Mouse (Mus musculus): ENCODE measurements around the gene Mmp27. TPM values are rescaled to one million over a fixed set of nuclear protein-coding genes. Genes with fewer than 3 reads are reported as not detected.

Mmp27 gene
- polyA plus RNA-seq, 1 experiment from 2014 or later, result not detected

DNA sequence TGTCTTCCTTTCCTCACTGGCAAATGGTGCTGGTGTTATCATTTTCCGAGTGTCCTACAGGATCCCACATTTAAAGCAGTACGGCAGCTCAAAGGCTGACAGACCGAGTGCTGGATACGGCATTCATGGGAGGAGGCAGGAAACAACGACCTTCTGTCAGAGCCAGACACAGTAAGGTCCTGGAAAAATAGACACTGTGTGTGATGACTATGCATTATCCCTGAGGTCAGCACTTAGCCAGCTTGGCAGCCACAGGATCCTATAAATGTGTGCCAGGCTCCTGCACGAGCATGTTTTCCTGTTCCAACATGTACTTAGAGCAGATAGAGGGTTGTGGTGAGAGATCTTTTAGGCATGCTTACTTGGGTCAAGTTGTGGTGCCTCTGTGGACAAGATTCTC lies 32.8 kb downstream of the Mmp27 start:
- Histone ChIP-seq H3K9ac (no peak overlapping the region), H3K27ac (replicated peaks) (no peak overlapping the region), H3K4me3 (replicated peaks) (no peak overlapping the region), H3K9me3 (replicated peaks) (no peaks in the 10 kb centered on the region), H3K4me1 (peaks cover 5% of the 10 kb centered on the region; the same call in 1 of the 2 replicates), H3K36me3 (no peaks in the 10 kb centered on the region), H3K27me3 (no peaks in the 10 kb centered on the region), H3K4me2 (replicated peaks) (no peak overlapping the region)
- peak; percentile 51; the same call in 1 of the 2 replicates for ATAC-seq (ENCODE audit: insufficient number of reproducible peaks, low FRiP score, low TSS enrichment, low read depth)
- 43% methylated on average over 6 of the region's 6 CpGs for WGBS

DNA sequence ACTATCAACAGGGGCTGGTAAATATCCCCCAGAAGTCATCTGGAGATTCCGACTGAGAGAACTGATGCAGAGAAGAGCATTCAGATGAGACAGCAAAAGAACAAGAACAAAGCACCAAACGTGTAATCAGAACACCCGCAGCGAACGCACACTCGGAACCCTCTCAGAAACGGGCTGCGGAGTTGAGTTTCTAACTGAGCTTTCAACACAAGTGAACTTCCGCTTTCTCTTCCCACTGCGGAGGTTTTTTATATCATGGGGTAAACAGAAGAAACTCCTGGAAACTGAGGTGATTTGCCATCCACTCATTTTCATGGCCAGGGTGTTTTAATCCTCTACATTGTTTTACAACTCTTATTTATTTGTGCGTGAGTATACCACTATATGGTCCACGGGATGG lies 34.4 kb downstream of the Mmp27 start:
- H3K9me3 ChIP-seq (replicated peaks), result no peaks in the 10 kb centered on the region
- no peak overlapping the region for H3K4me3 ChIP-seq (replicated peaks)
- peaks cover 5% of the 10 kb centered on the region; the same call in 1 of the 2 replicates for H3K4me1 ChIP-seq
- WGBS, result 86% methylated on average over 12 of the region's 12 CpGs
- no peak for ATAC-seq (ENCODE audit: insufficient number of reproducible peaks, low FRiP score, low TSS enrichment, low read depth)
- no peak overlapping the region for H3K27ac ChIP-seq (replicated peaks)
- H3K36me3 ChIP-seq, result no peaks in the 10 kb centered on the region
- no peaks in the 10 kb centered on the region for H3K27me3 ChIP-seq
- H3K4me2 ChIP-seq (replicated peaks), result no peak overlapping the region
- no peak overlapping the region for H3K9ac ChIP-seq

DNA sequence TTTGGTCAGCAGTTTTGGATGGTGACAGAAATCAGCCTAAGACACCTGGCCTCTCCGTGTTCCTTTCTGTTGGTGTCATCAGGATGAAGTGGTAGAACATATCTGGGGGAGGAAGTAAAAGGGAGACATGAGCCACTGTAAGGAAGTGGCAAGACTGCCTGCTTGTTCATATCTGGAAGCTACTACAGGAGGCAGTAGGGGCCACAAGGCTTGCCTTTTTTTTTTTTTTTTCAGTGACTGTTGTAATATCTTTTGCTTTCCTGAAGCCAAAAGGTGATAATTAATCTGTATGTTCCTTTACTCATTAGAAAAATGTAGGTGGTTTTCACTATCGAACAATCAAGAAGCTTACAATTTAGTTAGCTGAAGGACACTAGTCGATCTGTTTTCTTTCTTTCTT lies 51.4 kb downstream of the Mmp27 start:
- Histone ChIP-seq H3K9ac (no peak overlapping the region), H3K9me3 (replicated peaks) (no peaks in the 10 kb centered on the region), H3K4me2 (replicated peaks) (no peak overlapping the region), H3K36me3 (no peaks in the 10 kb centered on the region), H3K27ac (replicated peaks) (no peak overlapping the region), H3K4me1 (no peaks in the 10 kb centered on the region), H3K27me3 (no peaks in the 10 kb centered on the region), H3K4me3 (replicated peaks) (no peak overlapping the region)
- no peak for ATAC-seq (ENCODE audit: insufficient number of reproducible peaks, low FRiP score, low TSS enrichment, low read depth)
- WGBS, result 74% methylated on average over 3 of the region's 3 CpGs

DNA sequence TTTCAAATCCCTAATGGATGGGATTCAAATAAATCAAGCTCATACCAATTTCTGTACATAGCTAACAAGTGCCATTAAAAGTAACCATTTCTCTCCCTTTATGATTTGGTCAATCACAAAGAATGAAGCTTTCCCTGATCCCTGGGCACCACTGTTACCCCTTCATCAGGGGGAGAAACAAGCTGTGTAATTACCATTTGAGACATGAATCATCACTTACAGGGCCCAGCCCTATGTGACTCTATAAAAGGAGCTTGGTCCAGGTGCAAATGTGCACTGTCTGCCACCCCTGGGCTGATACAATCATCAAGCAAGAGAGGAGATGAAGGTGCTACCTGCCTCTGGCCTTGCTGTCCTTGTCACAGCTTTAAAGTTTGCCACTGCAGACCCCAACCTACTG lies 56.7 kb downstream of the Mmp27 start, which contains the start of gene Mmp20:
TSS of gene Mmp20 (plus strand) at position 301 of the 400 bp plus-strand sequence.
- no peak within 1 kb of the TSS for H3K27ac ChIP-seq (replicated peaks)
- H3K9ac ChIP-seq, result no peak within 1 kb of the TSS
- no peaks in the 10 kb centered on the region for H3K4me1 ChIP-seq
- H3K9me3 ChIP-seq (replicated peaks), result no peaks in the 10 kb centered on the region
- H3K4me2 ChIP-seq (replicated peaks), result no peak within 1 kb of the TSS
- H3K27me3 ChIP-seq, result no peaks in the 10 kb centered on the region
- no peak within 1 kb of the TSS for H3K4me3 ChIP-seq (replicated peaks)
- ATAC-seq (ENCODE audit: insufficient number of reproducible peaks, low FRiP score, low TSS enrichment, low read depth), result no peak
- no peaks in the 10 kb centered on the region for H3K36me3 ChIP-seq

Other genes starting within 250 kb of the Mmp27 start
- 0.08 and 0.80 TPM in 2 replicates for gene Mmp12, start 227.0 kb upstream of the Mmp27 start, polyA plus RNA-seq (2015; fragmentation: Nextera tagmentation; extraction: Ambion mirVana)
- not detected in 2 replicates for gene Mmp1b, start 183.3 kb upstream of the Mmp27 start, polyA plus RNA-seq (2015; fragmentation: Nextera tagmentation; extraction: Ambion mirVana)
- gene Mmp3, start 125.6 kb upstream of the Mmp27 start, polyA plus RNA-seq (2015; fragmentation: Nextera tagmentation; extraction: Ambion mirVana), result 0.54 and 0.61 TPM in 2 replicates
- not detected in 2 replicates for gene Mmp10, start 69.0 kb upstream of the Mmp27 start, polyA plus RNA-seq (2015; fragmentation: Nextera tagmentation; extraction: Ambion mirVana)
- gene Mmp8, start 12.9 kb upstream of the Mmp27 start, polyA plus RNA-seq (2015; fragmentation: Nextera tagmentation; extraction: Ambion mirVana), result 1.0 and 1.2 TPM in 2 replicates
- gene Mmp20, start 56.8 kb downstream of the Mmp27 start, polyA plus RNA-seq (2015; fragmentation: Nextera tagmentation; extraction: Ambion mirVana), result not detected in 2 replicates
- gene Mmp7, start 120.7 kb downstream of the Mmp27 start, polyA plus RNA-seq (2015; fragmentation: Nextera tagmentation; extraction: Ambion mirVana), result 0.16 TPM in 1 of 2 replicates, not detected in the other
- gene Tmem123, start 192.6 kb downstream of the Mmp27 start, polyA plus RNA-seq (2015; fragmentation: Nextera tagmentation; extraction: Ambion mirVana), result 115 and 125 TPM in 2 replicates